Mouse (Mus musculus) liver, adult 2 months (tissue): ENCODE data around the gene Myt1. TPM values are rescaled to one million over a fixed set of nuclear protein-coding genes. Genes with fewer than 3 reads are reported as not detected.

Experiments used
- DNase-seq: peaks from one replicate; pipeline ENCODE4 v3.0.0-alpha.2; 2011; ENCODE audit warnings: low read depth, low spot score; ENCODE audit errors: extremely low read depth
- H3K27ac ChIP-seq: fragments of 200-500 bp; replicated peaks from 2 replicates; pipeline ENCODE4 v1.5.1; 2012; ENCODE audit warnings: low read depth, mild to moderate bottlenecking, control low read depth, inconsistent platforms, low read length; ENCODE audit not compliant: insufficient read depth
- H3K27me3 ChIP-seq: fragments of 200-500 bp; 2 replicates; pipeline ENCODE4 v1.6.1; 2012; ENCODE audit warnings: mild to moderate bottlenecking, moderate library complexity, low read length, inconsistent platforms; ENCODE audit not compliant: control insufficient read depth, insufficient read depth
- H3K36me3 ChIP-seq: fragments of 200-500 bp; 2 replicates; pipeline ENCODE4 v1.6.1; 2012; ENCODE audit warnings: low read length, inconsistent platforms; ENCODE audit not compliant: control insufficient read depth, insufficient read depth
- H3K4me1 ChIP-seq: fragments of 200-500 bp; 2 replicates; pipeline ENCODE4 v1.6.1; 2011; ENCODE audit warnings: low read length; ENCODE audit not compliant: control insufficient read depth, insufficient read depth
- H3K4me3 ChIP-seq: fragments of 200-500 bp; 2 replicates; pipeline ENCODE4 v1.5.1; 2011; ENCODE audit warnings: low read depth, mild to moderate bottlenecking, control low read depth, low read length, moderate library complexity; ENCODE audit not compliant: insufficient read depth
- H3K79me2 ChIP-seq: fragments of 200-500 bp; 2 replicates; pipeline ENCODE4 v1.6.1; 2012; ENCODE audit warnings: inconsistent platforms, mild to moderate bottlenecking, low read length, moderate library complexity; ENCODE audit not compliant: control insufficient read depth, insufficient read depth
- H3K9ac ChIP-seq: fragments of 200-500 bp; 2 replicates; pipeline ENCODE4 v1.6.1; 2012; ENCODE audit warnings: low read depth, mild to moderate bottlenecking, control low read depth, inconsistent platforms, low read length
- CTCF ChIP-seq: fragments of 200-500 bp; IDR thresholded peaks from 2 replicates; pipeline ENCODE4 v1.5.1; 2011; ENCODE audit warnings: low read depth, low read length, control low read depth
- POLR2A ChIP-seq: fragments of 200-500 bp; IDR thresholded peaks from 2 replicates; pipeline ENCODE4 v1.6.1; 2011; ENCODE audit warnings: low read length, control low read depth; ENCODE audit not compliant: insufficient read depth; ENCODE audit errors: extremely low read depth
- WGBS: fragments of 180-500 bp; shearing (Covaris S2); methylation state at CpG from one replicate; pipeline ENCODE4 v1.1.7; 2018; 5-methylcytosine and 5-hydroxymethylcytosine counted together
- polyA plus RNA-seq: library from polyadenylated mRNA; depleted of rRNA; stranded (reverse); fragments of >200 nt; gene quantifications from 2 replicates; pipeline ENCODE4 v1.2.3, GENCODE M21; 2012
- total RNA-seq: library from RNA; depleted of rRNA; stranded (reverse); fragments of >200 nt; gene quantifications from 2 replicates; pipeline ENCODE4 v1.2.3, GENCODE M21; 2014

Myt1 gene
- total and polyA plus RNA-seq, 2 experiments, result not detected

DNA sequence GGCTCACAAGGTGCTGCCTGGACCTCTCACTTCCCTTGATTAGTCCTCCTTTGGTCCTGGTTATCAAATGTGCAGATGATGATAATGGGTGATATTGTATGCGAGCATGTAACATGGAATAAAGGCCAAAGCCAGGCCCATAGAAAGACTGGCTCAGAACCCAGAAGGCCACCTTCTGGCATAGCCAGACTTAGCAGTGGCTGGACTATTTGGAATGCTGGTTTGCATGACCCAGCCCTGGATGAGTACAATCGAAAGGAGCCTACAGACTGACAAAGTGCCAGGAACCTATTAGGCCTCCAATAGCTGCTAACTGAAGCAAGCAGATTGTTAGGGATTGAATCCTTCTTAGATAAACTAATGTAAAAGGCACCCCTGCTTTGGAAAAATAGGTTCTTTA, 6.3 kb downstream of the Myt1 start:
- no peak for DNase-seq

GRCm38 (mm10) chr2:181773203-181773602, 10.1 kb downstream of the Myt1 start:
- DNase-seq, result no peak
- Histone ChIP-seq H3K79me2 (no peaks in the 10 kb centered on the region), H3K27ac (no peak overlapping the region), H3K4me1 (no peaks in the 10 kb centered on the region), H3K9ac (no peak overlapping the region), H3K36me3 (no peaks in the 10 kb centered on the region), H3K27me3 (no peaks in the 10 kb centered on the region), H3K4me3 (no peak overlapping the region)
- WGBS, result 77% methylated on average over 2 of the region's 2 CpGs
- TF ChIP-seq CTCF, result no peak
- TF ChIP-seq POLR2A, result no peak

More for the DNA sequence above, 6.3 kb downstream of the Myt1 start:
- H3K36me3 ChIP-seq, result no peaks in the 10 kb centered on the region
- no peaks in the 10 kb centered on the region for H3K4me1 ChIP-seq
- no peaks in the 10 kb centered on the region for H3K27me3 ChIP-seq
- no peak overlapping the region for H3K27ac ChIP-seq
- 79% methylated on average over 2 of the region's 2 CpGs for WGBS
- no peaks in the 10 kb centered on the region for H3K79me2 ChIP-seq
- no peak overlapping the region for H3K4me3 ChIP-seq
- no peak overlapping the region for H3K9ac ChIP-seq
- TF ChIP-seq POLR2A (no peak), CTCF (no peak)

- Histone ChIP-seq H3K4me1 (no peaks in the 10 kb centered on the region), H3K36me3 (no peaks in the 10 kb centered on the region), H3K27ac (no peak overlapping the region), H3K9ac (no peak overlapping the region), H3K4me3 (no peak overlapping the region), H3K79me2 (no peaks in the 10 kb centered on the region), H3K27me3 (no peaks in the 10 kb centered on the region)
- DNase-seq, result peak; percentile 9
- TF ChIP-seq CTCF (no peak), POLR2A (no peak)
- WGBS, result 23% methylated on average over 1 of the region's 1 CpGs
These were observed 12.7 kb downstream of the Myt1 start for GRCm38 (mm10) chr2:181775786-181776185.

GRCm38 (mm10) chr2:181777715-181778114, 14.6 kb downstream of the Myt1 start:
- no peak overlapping the region for H3K4me3 ChIP-seq
- H3K9ac ChIP-seq, result no peak overlapping the region
- no peaks in the 10 kb centered on the region for H3K79me2 ChIP-seq
- H3K27me3 ChIP-seq, result no peaks in the 10 kb centered on the region
- no peak overlapping the region for H3K27ac ChIP-seq
- no peaks in the 10 kb centered on the region for H3K4me1 ChIP-seq
- WGBS, result 29% methylated on average over 2 of the region's 2 CpGs
- TF ChIP-seq CTCF (peak; percentile 54), POLR2A (no peak)
- peak; percentile 25 for DNase-seq
- H3K36me3 ChIP-seq, result no peaks in the 10 kb centered on the region

- Histone ChIP-seq H3K36me3 (no peaks in the 10 kb centered on the region), H3K79me2 (no peaks in the 10 kb centered on the region), H3K9ac (no peak overlapping the region), H3K27ac (no peak overlapping the region), H3K4me3 (no peak overlapping the region), H3K4me1 (no peaks in the 10 kb centered on the region), H3K27me3 (no peaks in the 10 kb centered on the region)
- no peak for TF ChIP-seq POLR2A
- TF ChIP-seq CTCF, result no peak
- 31% methylated on average over 1 of the region's 1 CpGs for WGBS
- no peak for DNase-seq
These were observed 18.3 kb downstream of the Myt1 start for GRCm38 (mm10) chr2:181781421-181781820.

GRCm38 (mm10) chr2:181787852-181788251, 24.7 kb downstream of the Myt1 start:
- H3K27me3 ChIP-seq, result no peaks in the 10 kb centered on the region
- TF ChIP-seq POLR2A (no peak), CTCF (no peak)
- 68% methylated on average over 5 of the region's 5 CpGs for WGBS
- no peak for DNase-seq
- no peaks in the 10 kb centered on the region for H3K4me1 ChIP-seq
- H3K9ac ChIP-seq, result no peak overlapping the region
- H3K27ac ChIP-seq, result no peak overlapping the region
- no peaks in the 10 kb centered on the region for H3K36me3 ChIP-seq
- H3K4me3 ChIP-seq, result no peak overlapping the region
- no peaks in the 10 kb centered on the region for H3K79me2 ChIP-seq
